Mouse (Mus musculus) B cell, adult (primary cell): ENCODE data around the gene Tmem125. TPM values are rescaled to one million over a fixed set of nuclear protein-coding genes. Genes with fewer than 3 reads are reported as not detected.

Experiments
- total RNA-seq: library from RNA; stranded (reverse); gene quantifications from 4 replicates; pipeline ENCODE4 v1.2.4, GENCODE M21; 2023; ENCODE audit not compliant: inconsistent age

Gene Tmem125
- total RNA-seq: not detected in 4 replicates

DNA sequence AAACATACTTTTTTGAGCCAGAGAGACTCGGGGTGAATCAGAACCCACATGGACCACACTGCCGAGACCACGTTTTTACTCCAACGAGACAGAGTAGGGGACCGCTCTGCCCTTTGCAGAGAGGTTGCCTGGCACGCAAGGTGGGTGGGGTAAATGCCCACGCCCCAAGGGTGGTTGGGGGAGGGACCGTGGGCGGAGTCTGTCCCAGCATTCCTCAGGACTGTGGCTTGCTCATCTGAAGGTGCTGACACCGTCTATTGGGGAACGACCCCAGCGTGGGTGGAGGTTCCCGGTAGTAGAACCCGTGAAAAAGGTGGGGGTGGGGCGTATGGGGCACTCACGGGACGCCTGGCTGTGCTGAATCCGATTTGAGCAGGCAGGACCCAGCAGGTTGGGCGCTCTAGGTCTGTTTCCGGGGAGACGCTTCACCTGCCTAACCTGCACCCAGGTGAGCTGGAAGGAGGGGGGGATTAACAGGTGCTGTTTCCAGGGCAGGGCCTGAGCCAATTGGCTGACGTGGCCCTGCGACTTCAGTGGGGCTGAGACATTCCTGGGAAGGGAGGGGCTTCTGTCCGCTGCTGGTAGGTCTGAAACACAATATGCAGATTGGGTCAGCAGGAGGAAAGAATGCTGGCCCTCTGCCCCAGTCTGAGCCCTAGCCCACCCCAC lies at the start of gene Tmem125:
Gene Tmem125, minus strand, starts transcription at position 453 of the 669 bp plus-strand sequence.

DNA sequence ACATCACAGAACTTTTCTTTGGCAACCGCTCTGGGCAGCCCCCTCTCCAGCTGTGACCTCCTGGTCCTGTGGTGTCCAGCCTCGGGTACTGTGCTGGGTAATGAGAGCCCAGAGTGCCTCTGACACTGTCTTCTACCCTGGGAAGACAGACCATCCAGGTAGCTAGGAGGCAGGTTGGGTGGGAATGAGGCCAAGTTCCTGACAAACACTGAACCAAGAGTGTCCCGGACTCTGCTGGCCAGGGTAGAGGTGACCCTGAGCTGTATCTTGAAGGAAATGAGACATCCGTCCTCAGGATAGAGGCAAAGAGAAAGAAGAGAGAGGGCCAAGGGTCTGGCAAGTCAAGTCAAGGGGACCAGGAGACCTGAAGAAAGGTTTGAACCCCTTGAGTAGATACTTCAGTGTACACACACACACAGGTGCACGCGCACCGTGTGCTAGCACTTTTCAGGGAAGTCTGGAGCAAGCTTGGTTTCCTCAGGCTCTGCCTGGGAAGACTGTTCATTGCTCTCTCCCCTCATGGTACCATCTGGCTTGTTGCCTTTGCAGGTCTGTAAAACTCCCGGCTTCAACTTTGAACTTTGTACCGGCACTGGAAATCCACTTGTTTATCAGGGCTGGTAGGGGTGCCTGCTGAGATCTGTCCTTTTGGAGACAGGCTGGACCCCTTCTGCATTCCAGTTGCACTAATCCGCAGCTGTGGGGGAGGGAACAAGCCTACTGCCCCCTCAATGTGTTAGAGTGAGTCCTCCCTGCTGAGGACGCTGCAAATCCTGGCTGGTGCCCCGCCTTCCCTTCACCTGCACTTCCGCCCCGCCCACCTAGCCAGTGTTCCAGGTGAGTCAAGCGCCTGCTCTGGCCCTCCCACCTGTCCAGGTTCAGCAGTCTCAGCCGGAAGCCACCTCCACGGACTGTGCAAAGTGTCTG lies 17.2 kb downstream of the Tmem125 start, which contains the start of gene 2610528J11Rik:
Gene 2610528J11Rik, plus strand, starts transcription at position 592 of the 927 bp plus-strand sequence.

Other genes starting within 250 kb of the Tmem125 start
- gene Szt2, start 134.8 kb downstream of the Tmem125 start, total RNA-seq: 74.7 to 86.3 TPM (median 81.4 TPM) in 4 replicates
- gene Med8, start 134.7 kb downstream of the Tmem125 start, total RNA-seq: 59.3 to 73.0 TPM (median 65.8 TPM) in 4 replicates
- 40.6 to 47.7 TPM (median 46.2 TPM) in 4 replicates for gene Elovl1, start 116.0 kb downstream of the Tmem125 start, total RNA-seq
- 3.7 to 8.8 TPM (median 5.3 TPM) in 4 replicates for gene Cdc20, start 106.7 kb downstream of the Tmem125 start, total RNA-seq
- gene Mpl, start 86.5 kb downstream of the Tmem125 start, total RNA-seq: not detected in 4 replicates
- not detected in 4 replicates for gene Tie1, start 54.0 kb downstream of the Tmem125 start, total RNA-seq
- not detected in 4 replicates for gene 2610528J11Rik, start 17.0 kb downstream of the Tmem125 start, total RNA-seq
- not detected in 4 replicates for gene Cfap57, start 76.7 kb upstream of the Tmem125 start, total RNA-seq
- gene Ebna1bp2, start 76.8 kb upstream of the Tmem125 start, total RNA-seq: 70.4 to 76.0 TPM (median 72.8 TPM) in 4 replicates
- not detected in 4 replicates for gene Olfr62, start 114.9 kb upstream of the Tmem125 start, total RNA-seq
- gene Olfr1342, start 148.7 kb upstream of the Tmem125 start, total RNA-seq: not detected in 4 replicates
- gene Olfr1341, start 159.5 kb upstream of the Tmem125 start, total RNA-seq: not detected in 4 replicates
- not detected in 4 replicates for gene Olfr1340, start 176.1 kb upstream of the Tmem125 start, total RNA-seq
- not detected in 4 replicates for gene Olfr1339, start 188.1 kb upstream of the Tmem125 start, total RNA-seq
- gene Olfr1338, start 214.7 kb upstream of the Tmem125 start, total RNA-seq: not detected in 4 replicates
- gene Olfr1337, start 238.5 kb upstream of the Tmem125 start, total RNA-seq: not detected in 4 replicates